Mouse (Mus musculus): ENCODE results near the gene Gprin2.

Gprin2 gene

DNA sequence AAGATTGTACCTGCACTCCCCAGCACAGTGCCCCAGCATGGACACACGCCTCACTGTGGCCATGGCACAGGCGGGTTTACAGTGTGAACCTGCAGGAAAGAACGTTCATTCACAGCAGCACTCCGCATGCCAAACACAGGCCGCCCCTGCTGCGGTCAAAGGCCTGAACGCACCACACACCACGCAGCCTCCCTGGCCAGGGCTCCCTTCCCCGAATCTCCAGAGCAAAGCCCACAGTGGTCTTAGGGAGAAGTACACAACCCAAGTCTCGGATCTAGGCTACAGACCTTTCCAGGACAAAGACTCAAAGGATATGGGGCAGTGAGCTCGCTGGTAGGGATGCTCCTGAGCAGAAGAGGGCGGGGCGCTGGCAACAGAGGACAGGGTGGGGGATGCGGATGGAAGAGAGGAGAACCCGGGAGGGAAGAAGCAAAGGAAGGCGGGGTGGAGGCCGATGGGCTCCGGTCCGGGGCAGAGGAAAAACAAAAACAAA, 669 bp downstream of the Gprin2 start:
- DNase-seq (ENCODE audit: low spot score), result no peak

DNA sequence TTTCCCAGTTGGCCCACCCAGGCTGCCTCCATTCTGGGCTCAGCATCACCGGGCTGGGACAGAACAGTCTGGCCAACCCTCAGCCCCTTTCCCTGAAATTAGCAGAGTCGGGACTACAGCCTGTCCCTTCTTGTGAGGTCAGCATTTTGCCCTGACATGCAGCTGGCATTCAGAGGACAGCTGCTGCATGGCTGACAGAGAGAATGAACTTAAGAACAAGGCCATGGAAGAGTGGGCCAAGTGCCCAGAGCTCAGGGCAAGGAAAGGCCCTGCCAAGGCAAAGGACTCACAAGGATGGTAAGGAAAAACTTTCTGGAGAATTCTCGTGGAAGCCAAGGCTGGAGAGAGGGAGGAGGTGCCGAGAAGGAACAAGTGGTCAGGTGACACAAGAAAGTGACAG, 4.7 kb downstream of the Gprin2 start:
- no peak for DNase-seq (ENCODE audit: low spot score)

DNA sequence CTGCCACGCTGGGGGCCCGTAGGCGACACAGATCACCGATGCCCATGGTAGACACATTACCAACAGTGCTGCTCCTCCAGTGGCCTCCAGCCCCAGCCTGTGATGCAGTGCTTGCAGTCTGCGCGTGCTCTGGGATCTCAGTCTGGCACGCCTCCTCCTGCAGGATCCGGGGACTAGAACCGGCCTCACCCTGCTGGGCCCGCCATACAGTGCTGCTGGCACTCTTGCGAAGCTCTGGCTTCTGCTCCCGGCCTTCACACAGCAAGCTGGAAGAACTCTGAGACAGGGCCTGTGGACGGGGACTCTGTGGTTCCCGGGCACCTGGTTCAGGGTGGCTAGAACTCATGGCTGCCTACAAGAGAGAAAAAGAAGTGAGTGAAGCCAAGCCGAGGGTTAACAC, 6.0 kb downstream of the Gprin2 start:
- no peak for DNase-seq (ENCODE audit: low spot score)

DNA sequence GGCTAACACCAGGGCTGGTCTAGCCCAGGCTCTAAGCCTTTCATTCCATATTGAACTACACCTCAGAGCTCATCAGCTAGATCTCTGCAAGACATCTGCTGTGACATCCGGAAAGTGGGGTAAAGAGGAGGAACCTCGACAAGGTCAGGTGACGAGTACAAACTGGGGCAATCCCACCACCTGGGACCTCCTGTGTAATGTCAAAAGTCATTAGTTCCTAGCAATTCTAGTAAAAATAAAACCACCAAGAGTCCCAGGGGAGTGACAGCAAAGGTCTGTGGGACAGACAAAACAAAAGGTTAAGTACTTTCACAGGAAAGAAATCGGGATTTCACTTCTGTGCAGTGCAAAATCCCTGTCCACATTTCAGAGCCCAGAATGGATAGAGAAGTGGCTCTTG, 7.6 kb downstream of the Gprin2 start:
- DNase-seq (ENCODE audit: low spot score), result no peak

DNA sequence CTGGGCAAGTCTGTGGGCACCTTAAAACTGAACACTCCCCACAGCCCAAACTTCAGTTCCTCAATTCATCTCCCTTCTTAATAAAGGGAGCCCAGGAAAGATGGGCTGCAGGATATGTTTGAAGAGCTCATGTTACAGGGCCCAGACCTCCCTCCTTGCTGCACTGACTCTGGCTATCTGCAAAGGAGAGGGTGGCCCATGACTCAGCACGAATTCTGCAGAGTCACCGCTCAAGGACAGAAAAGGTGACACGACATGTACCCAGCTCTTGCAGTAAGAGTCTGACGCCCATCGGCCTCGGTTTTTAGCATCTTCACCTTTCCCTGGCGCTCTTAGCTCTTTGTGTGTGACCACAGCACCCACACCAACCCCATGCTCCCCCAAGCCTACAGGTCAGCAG, 11.1 kb downstream of the Gprin2 start:
- no peak for DNase-seq (ENCODE audit: low spot score)

DNA sequence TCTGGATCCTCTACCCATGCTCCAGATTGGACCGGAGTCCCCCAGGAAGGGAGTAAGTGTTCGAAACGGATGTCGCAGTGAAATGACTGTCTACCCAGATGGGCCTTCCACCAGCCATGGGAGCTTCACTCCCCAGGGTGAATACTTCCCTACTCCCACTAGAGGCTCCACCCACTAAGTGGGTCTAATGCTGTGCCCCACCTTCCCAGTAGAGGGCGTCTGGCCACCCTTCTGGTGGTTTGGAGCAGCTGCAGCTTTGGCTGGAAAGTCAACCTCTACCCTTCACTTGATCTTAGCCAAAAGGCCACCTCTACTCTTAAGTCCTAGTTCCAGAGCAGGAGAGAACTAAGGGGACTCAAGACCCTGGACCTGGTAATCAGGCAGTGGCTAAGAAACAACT, 12.8 kb downstream of the Gprin2 start:
- DNase-seq (ENCODE audit: low spot score), result peak; percentile 66

DNA sequence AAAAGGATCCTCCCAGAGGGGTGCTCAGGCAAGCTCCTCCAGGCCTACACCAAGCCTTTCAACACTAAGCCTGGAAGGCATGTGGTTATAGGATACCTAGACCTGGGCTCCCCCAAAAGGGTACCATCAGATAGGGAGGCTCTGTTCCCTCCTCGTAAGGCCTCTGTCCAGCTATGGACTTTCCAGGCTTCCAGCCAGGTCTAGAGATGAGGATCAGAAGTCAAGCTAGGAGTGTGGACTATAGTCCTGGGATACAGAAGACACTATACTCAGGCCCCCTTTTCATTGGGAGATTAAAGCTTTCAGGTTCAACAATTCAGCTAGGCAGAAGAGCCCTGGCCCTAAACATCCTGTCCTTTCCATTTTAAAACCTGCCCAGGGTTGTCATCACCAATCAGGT, 18.4 kb downstream of the Gprin2 start:
- DNase-seq (ENCODE audit: low spot score), result no peak

DNA sequence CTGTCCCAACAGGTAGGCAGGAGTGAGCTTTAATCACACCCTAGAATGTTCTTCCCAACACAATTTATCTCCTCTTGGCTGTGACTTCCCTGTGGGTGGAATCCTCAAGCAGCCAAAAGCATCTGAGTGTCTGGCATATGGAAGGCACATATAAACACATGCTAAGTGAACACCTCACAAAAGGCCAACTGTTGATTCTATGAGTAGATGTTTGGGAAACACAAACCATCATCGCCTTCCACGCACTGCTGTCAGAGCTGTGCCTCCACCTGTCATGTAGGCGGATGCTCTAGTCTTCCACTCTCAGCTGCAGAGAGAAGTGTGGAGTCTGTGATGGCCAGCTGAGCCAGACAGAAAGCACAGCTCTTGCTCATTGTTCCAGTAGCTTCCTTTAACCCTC, 22.1 kb downstream of the Gprin2 start:
- no peak for DNase-seq (ENCODE audit: low spot score)

DNA sequence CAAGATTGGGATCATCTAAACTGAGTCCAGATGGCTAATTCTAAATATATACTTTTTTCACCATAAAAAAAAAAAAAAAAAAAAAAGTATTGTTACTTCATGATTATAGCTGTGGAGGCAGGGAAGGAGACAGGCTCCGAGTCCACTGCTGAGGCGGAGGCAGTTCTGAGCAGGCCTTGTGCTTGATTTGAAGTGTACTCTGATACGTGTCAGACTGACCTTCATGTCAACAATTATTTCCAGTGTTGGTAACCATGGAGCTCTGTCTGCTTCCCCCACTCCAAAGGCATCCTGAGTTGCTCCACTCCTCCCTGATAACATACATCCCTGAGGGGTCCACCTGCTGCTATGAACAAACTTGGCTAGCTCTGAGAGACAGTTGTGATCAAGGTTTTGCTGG, 30.3 kb downstream of the Gprin2 start:
- no peak for DNase-seq (ENCODE audit: low spot score)

DNA sequence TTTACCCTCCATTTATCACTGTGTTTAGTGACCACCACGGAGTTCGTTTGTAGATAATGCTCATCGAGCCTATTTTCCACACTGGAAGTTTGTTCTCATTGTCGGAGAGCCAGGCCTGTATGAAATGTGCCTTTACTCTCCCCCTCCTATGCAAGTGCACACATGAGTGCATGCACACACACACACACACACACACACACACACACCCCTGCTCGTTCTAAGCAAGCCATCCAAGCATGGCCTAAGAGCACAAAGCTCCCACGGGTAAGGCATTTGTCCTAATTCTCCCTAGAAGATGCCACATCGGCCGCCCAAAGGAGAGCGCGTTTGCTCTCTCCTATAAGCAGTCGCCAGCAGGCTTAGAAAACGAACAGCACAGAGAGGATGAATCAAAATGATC, 45.7 kb downstream of the Gprin2 start:
- no peak for DNase-seq (ENCODE audit: low spot score)

DNA sequence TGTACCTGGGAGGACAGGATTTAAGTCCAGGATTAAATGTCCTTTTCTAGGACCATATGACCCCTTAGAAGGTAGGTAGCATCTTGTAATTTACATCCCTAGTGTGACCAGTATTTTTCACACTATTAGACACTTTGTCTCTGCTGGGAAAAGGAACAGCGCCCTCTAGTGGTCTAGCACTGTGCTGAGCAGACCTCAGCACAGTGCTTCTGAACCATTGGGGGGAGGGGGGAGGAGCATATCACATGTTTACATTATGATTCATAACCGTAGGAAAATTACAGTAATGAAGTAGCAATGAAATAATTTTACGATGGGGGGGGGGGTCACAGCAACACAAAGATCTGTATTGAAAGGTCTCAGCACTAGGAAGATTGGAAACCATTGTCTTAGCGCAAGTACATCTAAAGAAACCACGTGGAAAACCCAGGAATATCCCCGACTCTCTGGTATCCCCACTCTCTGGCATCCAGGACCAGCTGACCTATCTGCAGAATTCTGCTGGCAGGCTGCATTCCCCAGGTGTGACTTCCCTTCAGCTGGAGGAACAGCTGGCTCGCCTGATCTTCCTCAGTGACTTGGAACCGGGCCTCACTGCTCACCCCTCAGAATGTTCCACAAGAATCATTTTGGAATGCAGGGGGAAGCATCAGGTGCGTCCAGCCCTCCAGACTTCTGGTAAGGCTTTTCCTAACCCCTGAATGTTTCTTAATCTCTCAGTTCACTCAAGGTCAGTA, 46.7 kb downstream of the Gprin2 start:
- DNase-seq (ENCODE audit: low spot score), result peak; percentile 28

DNA sequence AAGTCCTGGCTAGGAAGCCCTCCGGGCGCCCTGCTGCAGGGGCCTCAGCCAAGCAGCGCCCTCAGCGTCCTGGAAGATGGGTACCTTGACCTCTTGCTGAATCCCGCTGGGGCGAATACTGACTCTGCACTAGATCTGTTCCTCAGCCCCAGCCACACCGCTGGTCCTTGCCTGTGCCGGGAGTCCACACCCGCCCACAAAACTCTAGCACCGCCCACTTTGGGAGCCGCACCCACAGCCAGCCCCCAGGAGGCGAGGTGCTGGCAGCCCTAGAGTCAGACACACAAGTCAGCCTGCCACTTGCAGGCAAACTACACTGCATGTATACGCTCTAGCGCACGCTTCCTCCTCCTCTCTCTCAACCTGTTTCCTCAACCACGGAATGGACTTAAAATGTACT, 49.1 kb downstream of the Gprin2 start, which contains the start of gene Npy4r:
TSS of gene Npy4r (minus strand) at position 148 of the 400 bp plus-strand sequence.
- peak; percentile 73 for DNase-seq (ENCODE audit: low spot score)

DNA sequence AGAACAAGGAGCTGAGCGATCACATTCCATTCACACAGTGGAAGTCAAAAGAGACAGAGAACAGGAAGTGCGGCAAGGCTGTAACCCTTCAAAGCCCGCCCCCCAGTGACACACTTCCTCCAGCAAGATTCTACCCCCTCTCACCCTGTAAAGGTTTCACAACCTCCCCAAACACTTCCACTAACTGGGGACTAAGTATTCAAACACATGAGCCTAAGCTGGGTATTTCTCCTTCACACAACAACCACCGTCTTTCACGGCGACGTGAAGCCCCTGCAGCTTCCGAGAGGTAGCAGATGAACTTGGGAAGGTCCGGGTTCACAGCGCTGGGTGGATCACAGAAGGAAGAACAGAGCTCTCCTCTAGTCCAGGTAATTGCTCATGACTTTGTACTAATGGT, 58.5 kb downstream of the Gprin2 start:
- DNase-seq (ENCODE audit: low spot score), result no peak

DNA sequence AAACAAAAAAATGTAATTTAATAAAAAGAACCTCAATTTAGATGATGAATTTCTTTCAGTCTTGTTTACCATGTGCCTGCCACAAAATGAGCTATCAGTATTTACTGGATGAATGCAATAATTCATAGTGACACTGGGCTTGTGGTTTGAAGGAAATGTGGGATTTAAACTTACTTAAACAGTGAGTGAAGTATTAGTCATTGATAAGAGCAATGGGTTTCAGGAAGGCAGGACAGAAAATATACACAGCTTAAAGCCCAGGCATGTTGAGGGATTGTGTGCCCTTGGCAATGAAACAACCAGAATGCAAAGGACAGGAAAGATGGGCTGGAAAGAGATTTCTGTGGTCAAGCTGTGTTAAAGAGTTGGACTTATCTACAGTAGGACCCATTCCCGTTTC, 59.1 kb downstream of the Gprin2 start:
- DNase-seq (ENCODE audit: low spot score), result no peak

DNA sequence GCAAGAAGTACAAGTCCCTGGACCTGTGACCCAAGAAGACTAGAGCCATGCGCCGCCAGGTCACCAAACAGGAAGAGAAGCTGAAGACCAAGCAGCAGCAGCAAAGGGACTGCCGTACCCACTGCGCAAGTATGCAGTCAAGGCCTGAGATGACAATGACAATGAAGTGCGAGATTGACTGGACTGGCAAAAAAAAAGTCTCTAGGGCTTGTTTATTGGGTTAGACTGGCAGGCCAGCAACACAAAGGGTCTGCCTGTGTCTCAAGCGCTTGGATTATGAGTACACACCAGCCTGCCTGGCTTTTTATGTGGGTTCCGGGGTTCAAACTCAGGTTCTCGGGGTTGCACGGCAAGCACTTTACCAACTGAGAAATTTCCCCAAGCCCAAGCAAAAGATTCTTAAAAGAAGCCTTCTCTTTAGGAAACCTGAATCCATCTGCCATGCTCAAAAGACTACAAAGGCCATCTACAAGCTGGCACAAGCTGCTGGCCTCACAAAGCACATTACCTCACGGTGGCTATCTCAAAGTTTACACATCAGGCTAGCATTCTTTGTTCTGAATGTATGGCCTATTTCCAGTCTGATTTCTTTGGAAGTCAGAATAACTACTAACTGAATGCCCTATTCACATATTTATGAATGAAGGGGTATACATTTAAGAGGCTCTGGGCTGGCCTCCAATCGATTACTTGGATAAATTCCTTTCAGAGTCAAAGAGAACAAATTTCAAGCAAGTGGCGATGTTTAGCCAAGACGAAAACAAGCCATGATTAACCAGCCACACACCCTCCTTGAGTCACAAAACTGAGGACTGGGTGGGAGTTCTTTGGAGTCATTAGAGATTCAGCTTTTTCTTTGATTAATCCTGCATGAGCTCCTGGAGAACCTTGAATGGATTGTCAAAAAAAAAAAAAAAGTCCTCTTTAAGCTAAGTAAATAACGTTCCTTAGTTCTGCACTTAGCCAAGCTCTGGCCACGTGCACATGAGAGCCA, 61.5 kb downstream of the Gprin2 start:
- DNase-seq (ENCODE audit: low spot score), result no peak
